Mouse (Mus musculus): ENCODE results near the gene Nfkb2.

GRCm38 (mm10) chr19:46324366-46324765, 20.2 kb downstream of the Nfkb2 start:
- no peak for TF ChIP-seq CTCF (IDR thresholded peaks at IDR 0.05; ENCODE audit: borderline replicate concordance, insufficient read depth, low read depth, low read length)
- TF ChIP-seq POLR2A (IDR thresholded peaks at IDR 0.05; ENCODE audit: borderline replicate concordance, insufficient read depth, low read length), result no peak
